Mouse (Mus musculus) forebrain, postnatal 0 days (tissue): ENCODE results near the gene Acvr1. TPM values are rescaled to one million over a fixed set of nuclear protein-coding genes. Genes with fewer than 3 reads are reported as not detected.

Source experiments
- ATAC-seq: fragments of 200-750 bp; cut with Nextera tagmentation; 2 replicates; pipeline ENCODE4 v1.8.0; 2017; ENCODE audit warnings: mild to moderate bottlenecking, moderate library complexity
- DNase-seq: peaks from one replicate; pipeline ENCODE4 v3.0.0-alpha.2; 2015
- H3K27ac ChIP-seq: fragments of 300-500 bp; sonication (generic); 2 replicates; pipeline ENCODE4 v1.5.1; 2014; ENCODE audit warnings: low read depth, mild to moderate bottlenecking, antibody characterized with exemption, low read length, moderate library complexity, mixed read lengths
- H3K27me3 ChIP-seq: fragments of 300-500 bp; sonication (generic); 2 replicates; pipeline ENCODE4 v1.6.1; 2014; ENCODE audit warnings: mild to moderate bottlenecking, low read length, mixed read lengths; ENCODE audit not compliant: insufficient read depth
- H3K36me3 ChIP-seq: fragments of 300-500 bp; sonication (generic); 2 replicates; pipeline ENCODE4 v1.6.1; 2014; ENCODE audit warnings: mild to moderate bottlenecking, moderate library complexity; ENCODE audit not compliant: insufficient read depth
- H3K4me1 ChIP-seq: fragments of 300-500 bp; sonication (generic); 2 replicates; pipeline ENCODE4 v1.6.1; 2014; ENCODE audit warnings: antibody characterized with exemption; ENCODE audit not compliant: insufficient read depth
- H3K4me2 ChIP-seq: fragments of 300-500 bp; sonication (generic); 2 replicates; pipeline ENCODE4 v1.6.1; 2014; ENCODE audit warnings: low read depth, mild to moderate bottlenecking, moderate library complexity
- H3K4me3 ChIP-seq: fragments of 300-500 bp; sonication (generic); 2 replicates; pipeline ENCODE4 v1.5.1; 2014; ENCODE audit warnings: low read depth, low read length, mixed read lengths
- H3K9ac ChIP-seq: fragments of 300-500 bp; sonication (generic); 2 replicates; pipeline ENCODE4 v1.6.1; 2014; ENCODE audit warnings: mild to moderate bottlenecking
- H3K9me3 ChIP-seq: fragments of 300-500 bp; sonication (generic); 2 replicates; pipeline ENCODE4 v1.6.1; 2016; ENCODE audit warnings: low read length
- CTCF ChIP-seq: sonication (generic); IDR thresholded peaks from 2 replicates; pipeline ENCODE4 v1.5.1; 2016; ENCODE audit warnings: antibody characterized with exemption, control low read depth, low read depth
- WGBS: fragments of 180-500 bp; shearing (Covaris S2); extraction: QIAGEN DNeasy Blood & Tissue Kit; methylation state at CpG from one replicate; pipeline ENCODE4 v1.1.7; 2014; 5-methylcytosine and 5-hydroxymethylcytosine counted together
- polyA plus RNA-seq: library from polyadenylated mRNA; unstranded; fragments of >200 nt; fragmentation: Nextera tagmentation; extraction: Ambion mirVana; gene quantifications from 2 replicates; pipeline ENCODE4 v1.2.1, GENCODE M21; 2015
- total RNA-seq: library from RNA; depleted of rRNA; stranded (reverse); fragments of >200 nt; gene quantifications from 2 replicates; pipeline ENCODE4 v1.2.3, GENCODE M21; 2014

Gene Acvr1
- total and polyA plus RNA-seq, 2 experiments from 2014 or later = 6.4 to 16.4 TPM

GRCm38 (mm10) chr2:58562137-58562536 lies 4.8 kb downstream of the Acvr1 start:
- no peak for TF ChIP-seq CTCF
- no peak for DNase-seq
- Histone ChIP-seq H3K36me3 (no peaks in the 10 kb centered on the region), H3K27me3 (no peaks in the 10 kb centered on the region), H3K9ac (no peak overlapping the region), H3K4me1 (peaks cover 9% of the 10 kb centered on the region), H3K27ac (no peak overlapping the region), H3K4me2 (no peak overlapping the region), H3K4me3 (no peak overlapping the region), H3K9me3 (no peaks in the 10 kb centered on the region)
- no peak for ATAC-seq
- 75% methylated on average over 4 of the region's 4 CpGs for WGBS

- Histone ChIP-seq H3K9me3 (no peaks in the 10 kb centered on the region), H3K27me3 (no peaks in the 10 kb centered on the region), H3K36me3 (no peaks in the 10 kb centered on the region), H3K4me2 (no peak overlapping the region), H3K4me1 (no peaks in the 10 kb centered on the region), H3K4me3 (no peak overlapping the region), H3K9ac (no peak overlapping the region), H3K27ac (no peak overlapping the region)
- WGBS = 86% methylated on average over 9 of the region's 9 CpGs
- TF ChIP-seq CTCF = no peak
- ATAC-seq (no peak), DNase-seq (no peak)
These were observed 9.7 kb downstream of the Acvr1 start for GRCm38 (mm10) chr2:58557045-58557845.

GRCm38 (mm10) chr2:58552296-58552695 lies 14.7 kb downstream of the Acvr1 start:
- DNase-seq (no peak), ATAC-seq (no peak)
- no peak for TF ChIP-seq CTCF
- peaks cover 8% of the 10 kb centered on the region; the same call in 1 of the 2 replicates for H3K4me1 ChIP-seq
- no peaks in the 10 kb centered on the region for H3K27me3 ChIP-seq
- H3K4me2 ChIP-seq = no peak overlapping the region
- H3K4me3 ChIP-seq = no peak overlapping the region
- 44% methylated on average over 3 of the region's 3 CpGs for WGBS
- H3K27ac ChIP-seq = no peak overlapping the region
- no peaks in the 10 kb centered on the region for H3K9me3 ChIP-seq
- no peaks in the 10 kb centered on the region for H3K36me3 ChIP-seq
- no peak overlapping the region for H3K9ac ChIP-seq

GRCm38 (mm10) chr2:58551866-58552265 lies 15.1 kb downstream of the Acvr1 start:
- no peak for TF ChIP-seq CTCF
- H3K4me3 ChIP-seq = no peak overlapping the region
- H3K36me3 ChIP-seq = no peaks in the 10 kb centered on the region
- DNase-seq (no peak), ATAC-seq (no peak)
- 48% methylated on average over 6 of the region's 6 CpGs for WGBS
- H3K27me3 ChIP-seq = no peaks in the 10 kb centered on the region
- no peak overlapping the region for H3K9ac ChIP-seq
- no peak overlapping the region for H3K27ac ChIP-seq
- no peaks in the 10 kb centered on the region for H3K9me3 ChIP-seq
- H3K4me2 ChIP-seq = no peak overlapping the region
- peaks cover 8% of the 10 kb centered on the region; the same call in 1 of the 2 replicates for H3K4me1 ChIP-seq

GRCm38 (mm10) chr2:58550488-58550887 lies 16.5 kb downstream of the Acvr1 start:
- Histone ChIP-seq H3K36me3 (no peaks in the 10 kb centered on the region), H3K27me3 (no peaks in the 10 kb centered on the region), H3K4me1 (peaks cover 8% of the 10 kb centered on the region; the same call in 1 of the 2 replicates), H3K27ac (no peak overlapping the region), H3K4me2 (no peak overlapping the region), H3K9me3 (no peaks in the 10 kb centered on the region), H3K9ac (no peak overlapping the region), H3K4me3 (no peak overlapping the region)
- DNase-seq (no peak), ATAC-seq (peak; percentile 83)
- WGBS = 56% methylated on average over 9 of the region's 9 CpGs
- TF ChIP-seq CTCF = no peak

- WGBS = 48% methylated on average over 6 of the region's 6 CpGs
- Histone ChIP-seq H3K36me3 (no peaks in the 10 kb centered on the region), H3K4me2 (no peak overlapping the region), H3K4me3 (no peak overlapping the region), H3K9me3 (no peaks in the 10 kb centered on the region), H3K4me1 (peaks cover 8% of the 10 kb centered on the region; the same call in 1 of the 2 replicates), H3K9ac (no peak overlapping the region), H3K27me3 (no peaks in the 10 kb centered on the region), H3K27ac (no peak overlapping the region)
- no peak for TF ChIP-seq CTCF
- DNase-seq = no peak
- peak; percentile 52; the same call in 1 of the 2 replicates for ATAC-seq
These were observed 17.0 kb downstream of the Acvr1 start for GRCm38 (mm10) chr2:58549960-58550359.

- Histone ChIP-seq H3K9ac (no peak overlapping the region), H3K9me3 (no peaks in the 10 kb centered on the region), H3K4me3 (no peak overlapping the region), H3K4me1 (peaks cover 8% of the 10 kb centered on the region; the same call in 1 of the 2 replicates), H3K4me2 (no peak overlapping the region), H3K36me3 (no peaks in the 10 kb centered on the region), H3K27ac (no peak overlapping the region), H3K27me3 (no peaks in the 10 kb centered on the region)
- no peak for TF ChIP-seq CTCF
- 85% methylated on average over 7 of the region's 7 CpGs for WGBS
- ATAC-seq (no peak), DNase-seq (no peak)
These were observed 18.0 kb downstream of the Acvr1 start for GRCm38 (mm10) chr2:58548943-58549342.
